Mouse (Mus musculus): Measurements from ENCODE around the gene Tlx2.

- TF ChIP-seq CTCF (IDR thresholded peaks at IDR 0.05; ENCODE audit: low read depth, low read length) (peak; percentile 4; the same call in 1 of the 2 replicates), POLR2A (IDR thresholded peaks at IDR 0.05; ENCODE audit: borderline replicate concordance, low read depth, low read length) (no peak)
Measured at GRCm38 (mm10) chr6:83053136-83053960, 16.7 kb downstream of the Tlx2 start.

Measured in bone marrow macrophage, adult 2 months (primary cell).